Mouse (Mus musculus): Measurements from ENCODE around the gene Dolk. TPM values are rescaled to one million over a fixed set of nuclear protein-coding genes. Genes with fewer than 3 reads are reported as not detected.

The Dolk gene
- 25.5 and 26.2 TPM in 2 replicates for polyA plus RNA-seq (2016; fragmentation: Nextera tagmentation; extraction: Ambion mirVana)

- Histone ChIP-seq H3K27ac (peak within 1 kb of the TSS; percentile 73), H3K27me3 (no peaks in the 10 kb centered on the region), H3K36me3 (peaks cover 5% of the 10 kb centered on the region; the same call in 1 of the 2 replicates), H3K4me2 (replicated peaks) (peak within 1 kb of the TSS; percentile 98), H3K4me1 (peaks cover 23% of the 10 kb centered on the region), H3K4me3 (peak within 1 kb of the TSS; percentile 96), H3K9me3 (replicated peaks) (no peaks in the 10 kb centered on the region), H3K9ac (peak within 1 kb of the TSS; percentile 94)
- WGBS, result under 1% methylated on average over 63 of the region's 68 CpGs
- ATAC-seq (ENCODE audit: low FRiP score), result peak; percentile 93
These were observed at the start of gene Dolk, which contains the start of gene Nup188 for GRCm38 (mm10) chr2:30286192-30287026. TSS of gene Dolk (minus strand) at chr2:30286334. TSS of gene Nup188 (plus strand) at chr2:30286397.

GRCm38 (mm10) chr2:30335324-30335723 is 49.2 kb upstream of the Dolk start:
- H3K9ac ChIP-seq, result no peak overlapping the region
- no peak overlapping the region for H3K27ac ChIP-seq
- H3K4me3 ChIP-seq, result no peak overlapping the region
- 97% methylated on average over 2 of the region's 2 CpGs for WGBS
- no peak for ATAC-seq (ENCODE audit: low FRiP score)
- no peak overlapping the region for H3K4me2 ChIP-seq (replicated peaks)
- no peaks in the 10 kb centered on the region for H3K27me3 ChIP-seq
- H3K36me3 ChIP-seq, result peaks cover 94% of the 10 kb centered on the region
- H3K4me1 ChIP-seq, result no peaks in the 10 kb centered on the region
- H3K9me3 ChIP-seq (replicated peaks), result no peaks in the 10 kb centered on the region

GRCm38 (mm10) chr2:30328791-30329190 is 42.7 kb upstream of the Dolk start:
- no peaks in the 10 kb centered on the region for H3K27me3 ChIP-seq
- H3K9me3 ChIP-seq (replicated peaks), result no peaks in the 10 kb centered on the region
- peaks cover 96% of the 10 kb centered on the region for H3K36me3 ChIP-seq
- H3K9ac ChIP-seq, result no peak overlapping the region
- 94% methylated on average over 3 of the region's 3 CpGs for WGBS
- no peak for ATAC-seq (ENCODE audit: low FRiP score)
- no peak overlapping the region for H3K4me3 ChIP-seq
- H3K4me2 ChIP-seq (replicated peaks), result no peak overlapping the region
- no peaks in the 10 kb centered on the region for H3K4me1 ChIP-seq
- no peak overlapping the region for H3K27ac ChIP-seq

- no peaks in the 10 kb centered on the region for H3K27me3 ChIP-seq
- H3K4me3 ChIP-seq, result no peak overlapping the region
- no peak overlapping the region for H3K27ac ChIP-seq
- H3K4me2 ChIP-seq (replicated peaks), result no peak overlapping the region
- no peak overlapping the region for H3K9ac ChIP-seq
- H3K4me1 ChIP-seq, result no peaks in the 10 kb centered on the region
- peaks cover 96% of the 10 kb centered on the region for H3K36me3 ChIP-seq
- 94% methylated on average over 7 of the region's 7 CpGs for WGBS
- no peak for ATAC-seq (ENCODE audit: low FRiP score)
- H3K9me3 ChIP-seq (replicated peaks), result no peaks in the 10 kb centered on the region
These were observed 41.1 kb upstream of the Dolk start for GRCm38 (mm10) chr2:30327276-30327675.

GRCm38 (mm10) chr2:30325296-30325695 is 39.2 kb upstream of the Dolk start:
- Histone ChIP-seq H3K27me3 (no peaks in the 10 kb centered on the region), H3K36me3 (peaks cover 96% of the 10 kb centered on the region), H3K4me2 (replicated peaks) (no peak overlapping the region), H3K9ac (no peak overlapping the region), H3K4me1 (no peaks in the 10 kb centered on the region), H3K27ac (no peak overlapping the region), H3K4me3 (no peak overlapping the region), H3K9me3 (replicated peaks) (no peaks in the 10 kb centered on the region)
- ATAC-seq (ENCODE audit: low FRiP score), result no peak
- WGBS, result 96% methylated on average over 5 of the region's 5 CpGs

GRCm38 (mm10) chr2:30323111-30323510 is 37.0 kb upstream of the Dolk start:
- H3K27ac ChIP-seq, result no peak overlapping the region
- no peak for ATAC-seq (ENCODE audit: low FRiP score)
- no peak overlapping the region for H3K4me2 ChIP-seq (replicated peaks)
- no peaks in the 10 kb centered on the region for H3K27me3 ChIP-seq
- H3K9ac ChIP-seq, result no peak overlapping the region
- peaks cover 91% of the 10 kb centered on the region for H3K36me3 ChIP-seq
- 92% methylated on average over 7 of the region's 7 CpGs for WGBS
- H3K4me3 ChIP-seq, result no peak overlapping the region
- H3K9me3 ChIP-seq (replicated peaks), result no peaks in the 10 kb centered on the region
- H3K4me1 ChIP-seq, result no peaks in the 10 kb centered on the region

- Histone ChIP-seq H3K36me3 (peaks cover 92% of the 10 kb centered on the region), H3K4me2 (replicated peaks) (no peak overlapping the region), H3K27ac (no peak overlapping the region), H3K4me1 (no peaks in the 10 kb centered on the region), H3K9ac (no peak overlapping the region), H3K9me3 (replicated peaks) (no peaks in the 10 kb centered on the region), H3K4me3 (no peak overlapping the region), H3K27me3 (no peaks in the 10 kb centered on the region)
- 92% methylated on average over 4 of the region's 4 CpGs for WGBS
- ATAC-seq (ENCODE audit: low FRiP score), result no peak
These were observed 33.1 kb upstream of the Dolk start for GRCm38 (mm10) chr2:30319260-30319659.

- 96% methylated on average over 5 of the region's 5 CpGs for WGBS
- no peaks in the 10 kb centered on the region for H3K27me3 ChIP-seq
- no peak overlapping the region for H3K27ac ChIP-seq
- ATAC-seq (ENCODE audit: low FRiP score), result no peak
- peaks cover 92% of the 10 kb centered on the region for H3K36me3 ChIP-seq
- no peak overlapping the region for H3K4me3 ChIP-seq
- no peak overlapping the region for H3K9ac ChIP-seq
- H3K4me2 ChIP-seq (replicated peaks), result no peak overlapping the region
- H3K9me3 ChIP-seq (replicated peaks), result no peaks in the 10 kb centered on the region
- H3K4me1 ChIP-seq, result no peaks in the 10 kb centered on the region
These were observed 30.8 kb upstream of the Dolk start for GRCm38 (mm10) chr2:30316955-30317354.

- Histone ChIP-seq H3K4me2 (replicated peaks) (no peak overlapping the region), H3K9ac (no peak overlapping the region), H3K4me1 (no peaks in the 10 kb centered on the region), H3K27ac (no peak overlapping the region), H3K36me3 (peaks cover 90% of the 10 kb centered on the region), H3K27me3 (no peaks in the 10 kb centered on the region), H3K9me3 (replicated peaks) (no peaks in the 10 kb centered on the region), H3K4me3 (no peak overlapping the region)
- ATAC-seq (ENCODE audit: low FRiP score), result no peak
- 90% methylated on average over 4 of the region's 4 CpGs for WGBS
These were observed 30.0 kb upstream of the Dolk start for GRCm38 (mm10) chr2:30316136-30316535.

- no peaks in the 10 kb centered on the region for H3K9me3 ChIP-seq (replicated peaks)
- 98% methylated on average over 2 of the region's 2 CpGs for WGBS
- ATAC-seq (ENCODE audit: low FRiP score), result no peak
- H3K4me1 ChIP-seq, result no peaks in the 10 kb centered on the region
- H3K27me3 ChIP-seq, result no peaks in the 10 kb centered on the region
- H3K4me3 ChIP-seq, result no peak overlapping the region
- no peak overlapping the region for H3K27ac ChIP-seq
- H3K4me2 ChIP-seq (replicated peaks), result no peak overlapping the region
- H3K36me3 ChIP-seq, result peaks cover 94% of the 10 kb centered on the region
- no peak overlapping the region for H3K9ac ChIP-seq
These were observed 25.3 kb upstream of the Dolk start for GRCm38 (mm10) chr2:30311481-30311880.

- Histone ChIP-seq H3K36me3 (peaks cover 94% of the 10 kb centered on the region), H3K27ac (no peak overlapping the region), H3K9me3 (replicated peaks) (no peaks in the 10 kb centered on the region), H3K4me2 (replicated peaks) (no peak overlapping the region), H3K27me3 (no peaks in the 10 kb centered on the region), H3K4me3 (no peak overlapping the region), H3K9ac (no peak overlapping the region), H3K4me1 (no peaks in the 10 kb centered on the region)
- ATAC-seq (ENCODE audit: low FRiP score), result no peak
- 87% methylated on average over 3 of the region's 3 CpGs for WGBS
These were observed 23.2 kb upstream of the Dolk start for GRCm38 (mm10) chr2:30309351-30309750.

GRCm38 (mm10) chr2:30306087-30306486 is 20.0 kb upstream of the Dolk start:
- Histone ChIP-seq H3K4me3 (no peak overlapping the region), H3K4me1 (no peaks in the 10 kb centered on the region), H3K4me2 (replicated peaks) (no peak overlapping the region), H3K27me3 (no peaks in the 10 kb centered on the region), H3K36me3 (peaks cover 92% of the 10 kb centered on the region), H3K9me3 (replicated peaks) (no peaks in the 10 kb centered on the region), H3K9ac (no peak overlapping the region), H3K27ac (no peak overlapping the region)
- 96% methylated on average over 7 of the region's 7 CpGs for WGBS
- no peak for ATAC-seq (ENCODE audit: low FRiP score)

- Histone ChIP-seq H3K27me3 (no peaks in the 10 kb centered on the region), H3K4me3 (no peak overlapping the region), H3K4me2 (replicated peaks) (no peak overlapping the region), H3K9ac (no peak overlapping the region), H3K36me3 (peaks cover 77% of the 10 kb centered on the region), H3K27ac (no peak overlapping the region), H3K9me3 (replicated peaks) (no peaks in the 10 kb centered on the region), H3K4me1 (no peaks in the 10 kb centered on the region)
- ATAC-seq (ENCODE audit: low FRiP score), result no peak
- 92% methylated on average over 5 of the region's 5 CpGs for WGBS
These were observed 13.8 kb upstream of the Dolk start for GRCm38 (mm10) chr2:30299966-30300365.
